Mouse (Mus musculus) kidney, embryonic 15.5 days (tissue): Measurements from ENCODE around the gene Kif3b. TPM values are rescaled to one million over a fixed set of nuclear protein-coding genes. Genes with fewer than 3 reads are reported as not detected.
"Not testable (repeated sequence)": the region's sequence is repeated elsewhere in the genome, so short reads cannot be mapped to it uniquely, and the experiment has no call there.

Experiments
- ATAC-seq: fragments of 200-750 bp; cut with Nextera tagmentation; replicated peaks from 2 replicates; pipeline ENCODE4 v1.8.0; 2017; ENCODE audit warnings: moderate TSS enrichment; ENCODE audit not compliant: low FRiP score
- H3K27ac ChIP-seq: fragments of 300-500 bp; sonication (generic); 2 replicates; pipeline ENCODE4 v1.5.1; 2015; ENCODE audit warnings: mild to moderate bottlenecking, inconsistent platforms
- H3K27me3 ChIP-seq: fragments of 300-500 bp; sonication (generic); 2 replicates; pipeline ENCODE4 v1.6.1; 2015; ENCODE audit warnings: inconsistent platforms
- H3K36me3 ChIP-seq: fragments of 300-500 bp; sonication (generic); 2 replicates; pipeline ENCODE4 v1.6.1; 2015; ENCODE audit warnings: inconsistent platforms
- H3K4me1 ChIP-seq: fragments of 300-500 bp; sonication (generic); 2 replicates; pipeline ENCODE4 v1.6.1; 2015; ENCODE audit warnings: inconsistent platforms
- H3K4me2 ChIP-seq: fragments of 300-500 bp; sonication (generic); 2 replicates; pipeline ENCODE4 v1.6.1; 2015; ENCODE audit warnings: moderate library complexity, mild to moderate bottlenecking, inconsistent platforms
- H3K4me3 ChIP-seq: fragments of 300-500 bp; sonication (generic); replicated peaks from 2 replicates; pipeline ENCODE4 v1.5.1; 2015; ENCODE audit warnings: mild to moderate bottlenecking, inconsistent platforms
- H3K9ac ChIP-seq: fragments of 300-500 bp; sonication (generic); 2 replicates; pipeline ENCODE4 v1.6.1; 2015; ENCODE audit warnings: mild to moderate bottlenecking, inconsistent platforms
- H3K9me3 ChIP-seq: fragments of 300-500 bp; sonication (generic); replicated peaks from 2 replicates; pipeline ENCODE4 v1.6.1; 2016; ENCODE audit warnings: inconsistent platforms
- WGBS: fragments of 180-500 bp; shearing (Covaris S2); methylation state at CpG from one replicate; pipeline ENCODE4 v1.1.7; 2015; ENCODE audit warnings: mixed read lengths; 5-methylcytosine and 5-hydroxymethylcytosine counted together
- polyA plus RNA-seq: library from polyadenylated mRNA; unstranded; fragments of >200 nt; fragmentation: Nextera tagmentation; extraction: Ambion mirVana; gene quantifications from 2 replicates; pipeline ENCODE4 v1.2.1, GENCODE M21; 2015

Gene Kif3b
- polyA plus RNA-seq, 1 experiment from 2014 or later = 9.0 TPM

GRCm38 (mm10) chr2:153348100-153348831, 57.1 kb downstream of the Kif3b start:
- Histone ChIP-seq H3K27me3 (no peaks in the 10 kb centered on the region), H3K4me3 (peak overlapping the region; percentile 73), H3K4me1 (peaks cover 40% of the 10 kb centered on the region), H3K9me3 (no peaks in the 10 kb centered on the region), H3K36me3 (peaks cover 13% of the 10 kb centered on the region), H3K27ac (0 out of 2 replicates have a peak overlapping the region, but pooled peaks have one; percentile 39), H3K4me2 (peak overlapping the region; percentile 68), H3K9ac (peak overlapping the region; percentile 97; the same call in 1 of the 2 replicates)
- ATAC-seq = no peak
- WGBS = 48% methylated on average over 6 of the region's 6 CpGs

- WGBS = 24% methylated on average over 6 of the region's 6 CpGs
- no peak overlapping the region for H3K4me3 ChIP-seq
- H3K27ac ChIP-seq = peak overlapping the region; percentile 73
- H3K36me3 ChIP-seq = peaks cover 35% of the 10 kb centered on the region
- no peaks in the 10 kb centered on the region for H3K27me3 ChIP-seq
- no peak for ATAC-seq
- H3K9me3 ChIP-seq = no peaks in the 10 kb centered on the region
- H3K9ac ChIP-seq = no peak overlapping the region
- H3K4me1 ChIP-seq = peaks cover 32% of the 10 kb centered on the region
- peak overlapping the region; percentile 27 for H3K4me2 ChIP-seq
These were observed 59.5 kb downstream of the Kif3b start for GRCm38 (mm10) chr2:153350552-153351181.

GRCm38 (mm10) chr2:153354648-153355047, 63.4 kb downstream of the Kif3b start:
- Histone ChIP-seq H3K36me3 (peaks cover 73% of the 10 kb centered on the region), H3K9ac (no peak overlapping the region), H3K4me1 (peaks cover 18% of the 10 kb centered on the region), H3K27ac (no peak overlapping the region), H3K27me3 (no peaks in the 10 kb centered on the region), H3K4me3 (no peak overlapping the region), H3K4me2 (no peak overlapping the region), H3K9me3 (no peaks in the 10 kb centered on the region)
- no peak for ATAC-seq
- 91% methylated on average over 2 of the region's 2 CpGs for WGBS

- Histone ChIP-seq H3K36me3 (peaks cover 91% of the 10 kb centered on the region), H3K27ac (no peak overlapping the region), H3K9me3 (no peaks in the 10 kb centered on the region), H3K4me2 (no peak overlapping the region), H3K4me1 (no peaks in the 10 kb centered on the region), H3K27me3 (no peaks in the 10 kb centered on the region), H3K4me3 (no peak overlapping the region), H3K9ac (no peak overlapping the region)
- ATAC-seq = no peak
- WGBS = 94% methylated on average over 4 of the region's 4 CpGs
These were observed 65.6 kb downstream of the Kif3b start for GRCm38 (mm10) chr2:153356784-153357183.

- Histone ChIP-seq H3K9me3 (no peaks in the 10 kb centered on the region), H3K9ac (no peak overlapping the region), H3K27ac (no peak overlapping the region), H3K4me1 (no peaks in the 10 kb centered on the region), H3K4me2 (no peak overlapping the region), H3K27me3 (no peaks in the 10 kb centered on the region), H3K4me3 (no peak overlapping the region), H3K36me3 (peaks cover 90% of the 10 kb centered on the region)
- ATAC-seq = no peak
- WGBS = 85% methylated on average over 1 of the region's 1 CpGs
These were observed 70.0 kb downstream of the Kif3b start for GRCm38 (mm10) chr2:153361101-153361710.

- not testable (repeated sequence) for H3K9me3 ChIP-seq, H3K4me3 ChIP-seq, ATAC-seq, H3K4me1 ChIP-seq, H3K27ac ChIP-seq, H3K27me3 ChIP-seq, H3K4me2 ChIP-seq, H3K9ac ChIP-seq
- 91% methylated on average over 14 of the region's 14 CpGs for WGBS
- H3K36me3 ChIP-seq = peaks cover 88% of the 10 kb centered on the region
These were observed 73.3 kb downstream of the Kif3b start for GRCm38 (mm10) chr2:153364531-153364930.

- no peak for ATAC-seq
- H3K4me2 ChIP-seq = no peak overlapping the region
- no peaks in the 10 kb centered on the region for H3K9me3 ChIP-seq
- no peaks in the 10 kb centered on the region for H3K27me3 ChIP-seq
- no peaks in the 10 kb centered on the region for H3K4me1 ChIP-seq
- no peak overlapping the region for H3K4me3 ChIP-seq
- H3K36me3 ChIP-seq = peaks cover 48% of the 10 kb centered on the region
- no peak overlapping the region for H3K9ac ChIP-seq
- no peak overlapping the region for H3K27ac ChIP-seq
These were observed 79.7 kb downstream of the Kif3b start for GRCm38 (mm10) chr2:153370871-153371270.

GRCm38 (mm10) chr2:153375380-153375779, 84.2 kb downstream of the Kif3b start:
- WGBS = 86% methylated on average over 2 of the region's 2 CpGs
- ATAC-seq = no peak

GRCm38 (mm10) chr2:153380479-153380878, 89.3 kb downstream of the Kif3b start:
- Histone ChIP-seq H3K36me3 (peaks cover 82% of the 10 kb centered on the region), H3K9ac (no peak overlapping the region), H3K4me2 (no peak overlapping the region), H3K27ac (no peak overlapping the region), H3K9me3 (no peaks in the 10 kb centered on the region), H3K4me1 (no peaks in the 10 kb centered on the region), H3K27me3 (no peaks in the 10 kb centered on the region), H3K4me3 (no peak overlapping the region)
- no peak for ATAC-seq
- WGBS = 95% methylated on average over 1 of the region's 1 CpGs

More at GRCm38 (mm10) chr2:153375380-153375779, 84.2 kb downstream of the Kif3b start:
- no peak overlapping the region for H3K4me2 ChIP-seq
- H3K4me1 ChIP-seq = no peaks in the 10 kb centered on the region
- H3K36me3 ChIP-seq = peaks cover 44% of the 10 kb centered on the region
- H3K9me3 ChIP-seq = no peaks in the 10 kb centered on the region
- H3K27me3 ChIP-seq = no peaks in the 10 kb centered on the region
- no peak overlapping the region for H3K4me3 ChIP-seq
- H3K27ac ChIP-seq = no peak overlapping the region
- H3K9ac ChIP-seq = no peak overlapping the region

Other genes with a start within 250 kb of the Kif3b start
- gene Ccm2l, start 225.5 kb upstream of the Kif3b start, polyA plus RNA-seq = 3.5 and 3.6 TPM in 2 replicates
- gene Hck, start 182.9 kb upstream of the Kif3b start, polyA plus RNA-seq = 5.3 and 5.4 TPM in 2 replicates
- 90.9 and 93.2 TPM in 2 replicates for gene Tm9sf4, start 130.1 kb upstream of the Kif3b start, polyA plus RNA-seq
- gene Tspyl3, start 66.0 kb upstream of the Kif3b start, polyA plus RNA-seq = 10.3 and 12.2 TPM in 2 replicates
- gene Plagl2, start 50.0 kb upstream of the Kif3b start, polyA plus RNA-seq = 15.4 and 16.0 TPM in 2 replicates
- gene Pofut1, start 49.9 kb upstream of the Kif3b start, polyA plus RNA-seq = 6.4 and 7.0 TPM in 2 replicates
- 11.2 and 12.2 TPM in 2 replicates for gene Asxl1, start 54.4 kb downstream of the Kif3b start, polyA plus RNA-seq
- not detected in 2 replicates for gene 4930404H24Rik, start 201.4 kb downstream of the Kif3b start, polyA plus RNA-seq
- gene Nol4l, start 238.6 kb downstream of the Kif3b start, polyA plus RNA-seq = 13.7 and 14.2 TPM in 2 replicates